In the genomic region with DNA sequence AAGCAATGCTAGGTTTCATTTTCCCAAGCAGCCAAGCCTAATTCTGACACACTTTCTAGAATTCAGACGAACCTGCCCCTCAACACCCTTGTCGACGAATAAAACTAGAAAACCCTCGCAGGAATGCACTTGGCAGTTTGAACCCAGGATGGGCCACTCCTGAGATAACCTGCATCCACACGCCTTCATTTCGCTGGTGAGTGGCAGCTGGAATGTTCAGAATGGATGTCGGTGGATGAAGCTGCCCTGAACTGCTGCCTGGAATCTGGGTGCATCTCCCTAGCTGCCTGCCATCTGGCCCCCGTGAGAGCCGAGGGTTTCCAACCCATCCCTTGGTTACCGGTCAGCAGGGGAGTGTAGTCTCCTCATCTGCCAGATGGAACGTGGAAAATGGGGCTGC, we compare ENCODE assay signal across 26 mouse cellular contexts. TPM values are rescaled to one million over a fixed set of nuclear protein-coding genes. Genes with fewer than 3 reads are reported as not detected.
A peak's percentile ranks its signal among the peaks of the same experiment; 100 is the strongest.
DNase-seq lines count a peak whose midpoint lies in the region; ATAC-seq and TF ChIP-seq lines count a peak whose summit lies in the region.
"Had no signal": no experiment of that assay in that cellular context is flagged by ENCODE, and none has a peak within 500 bp of the region (broad histone marks: within the 10 kb centered on the region; RNA-seq: fewer than 3 reads in every experiment).

No protein-coding gene starts in this region.

- no peak overlapping the region for H3K4me2 ChIP-seq in forebrain, embryonic 11.5 days (ENCODE audit: low read depth, low read length, severe bottlenecking)
- H3K4me2 ChIP-seq: heart, embryonic 15.5 days; hindbrain, embryonic 12.5 days; kidney, embryonic 15.5 days; limb, embryonic 12.5 days; liver, embryonic 15.5 days had no signal

- no peak for ATAC-seq in forebrain, embryonic 11.5 days (replicated peaks; ENCODE audit: low FRiP score)
- ATAC-seq: forebrain, embryonic 14.5 days; midbrain, embryonic 16.5 days; Patski had no signal

- no peak for TF ChIP-seq POLR2A in thymus, adult 2 months (IDR thresholded peaks at IDR 0.05; ENCODE audit: control insufficient read depth, extremely low read depth, insufficient read depth, low read length, poor library complexity)

- H3K36me3 ChIP-seq in forebrain, embryonic 10.5 days (replicated peaks), result peaks cover 95% of the 10 kb centered on the region
- no peaks in the 10 kb centered on the region; the same call in 1 of the 2 replicates for H3K36me3 ChIP-seq in forebrain, embryonic 11.5 days (ENCODE audit: control insufficient read depth, insufficient read depth, low read length)
- H3K36me3 ChIP-seq in embryonic facial prominence, embryonic 10.5 days (replicated peaks), result peaks cover 99% of the 10 kb centered on the region
- H3K36me3 ChIP-seq in thymus, adult 2 months (ENCODE audit: control insufficient read depth, insufficient read depth, low read length), result no peaks in the 10 kb centered on the region
- H3K36me3 ChIP-seq: G1E; liver, embryonic 15.5 days had no signal

- no peak overlapping the region for H3K4me3 ChIP-seq in forebrain, embryonic 10.5 days
- H3K4me3 ChIP-seq in forebrain, embryonic 11.5 days (ENCODE audit: low read depth, low read length), result no peak overlapping the region
- H3K4me3 ChIP-seq in embryonic facial prominence, embryonic 10.5 days, result no peak overlapping the region
- H3K4me3 ChIP-seq in thymus, adult 2 months (ENCODE audit: control insufficient read depth, insufficient read depth, low read length), result no peak overlapping the region
- H3K4me3 ChIP-seq: erythroblast, embryonic 14.5 days; heart, embryonic 10.5 days; heart, embryonic 15.5 days; hindbrain, embryonic 12.5 days; kidney, embryonic 15.5 days; layer of hippocampus, adult 2 months; left cerebral cortex, adult 2 months; limb, embryonic 12.5 days; liver, embryonic 15.5 days had no signal

- H3K27me3 ChIP-seq in forebrain, embryonic 10.5 days (ENCODE audit: poor library complexity, severe bottlenecking), result no peaks in the 10 kb centered on the region
- no peaks in the 10 kb centered on the region for H3K27me3 ChIP-seq in forebrain, embryonic 11.5 days (ENCODE audit: control insufficient read depth, insufficient read depth, low read length)
- no peaks in the 10 kb centered on the region for H3K27me3 ChIP-seq in embryonic facial prominence, embryonic 10.5 days (replicated peaks; ENCODE audit: low read depth, poor library complexity, severe bottlenecking)
- H3K27me3 ChIP-seq in thymus, adult 2 months (ENCODE audit: control insufficient read depth, insufficient read depth, low read length), result no peaks in the 10 kb centered on the region
- H3K27me3 ChIP-seq: heart, embryonic 15.5 days; hindbrain, embryonic 12.5 days; kidney, embryonic 15.5 days; limb, embryonic 12.5 days; liver, embryonic 15.5 days; Patski had no signal

- H3K9me3 ChIP-seq in forebrain, embryonic 10.5 days, result no peaks in the 10 kb centered on the region
- no peaks in the 10 kb centered on the region for H3K9me3 ChIP-seq in forebrain, embryonic 11.5 days (ENCODE audit: control insufficient read depth, low read length)
- no peaks in the 10 kb centered on the region for H3K9me3 ChIP-seq in embryonic facial prominence, embryonic 10.5 days
- H3K9me3 ChIP-seq: heart, embryonic 10.5 days; heart, embryonic 15.5 days; hindbrain, embryonic 12.5 days; kidney, embryonic 15.5 days; limb, embryonic 12.5 days; liver, embryonic 15.5 days had no signal

- 0 out of 2 replicates have a peak overlapping the region, but pooled peaks have one; percentile 3 for H3K27ac ChIP-seq in forebrain, embryonic 10.5 days
- H3K27ac ChIP-seq in forebrain, embryonic 11.5 days (ENCODE audit: low read depth, low read length), result no peak overlapping the region
- no peak overlapping the region for H3K27ac ChIP-seq in embryonic facial prominence, embryonic 10.5 days (replicated peaks)
- no peak overlapping the region for H3K27ac ChIP-seq in thymus, adult 2 months (ENCODE audit: control insufficient read depth, insufficient read depth, low read length)
- H3K27ac ChIP-seq: heart, embryonic 15.5 days; hindbrain, embryonic 12.5 days; kidney, embryonic 15.5 days; layer of hippocampus, adult 2 months; left cerebral cortex, adult 2 months; limb, embryonic 12.5 days; liver, embryonic 15.5 days had no signal

- H3K9ac ChIP-seq in forebrain, embryonic 11.5 days (ENCODE audit: low read length), result no peak overlapping the region
- H3K9ac ChIP-seq: heart, embryonic 15.5 days; hindbrain, embryonic 12.5 days; kidney, embryonic 15.5 days; limb, embryonic 12.5 days; liver, embryonic 15.5 days had no signal

- H3K4me1 ChIP-seq in forebrain, embryonic 10.5 days, result peaks cover 14% of the 10 kb centered on the region; the same call in 1 of the 2 replicates
- H3K4me1 ChIP-seq in forebrain, embryonic 11.5 days (replicated peaks; ENCODE audit: control insufficient read depth, insufficient read depth, low read length), result no peaks in the 10 kb centered on the region
- peaks cover 29% of the 10 kb centered on the region for H3K4me1 ChIP-seq in embryonic facial prominence, embryonic 10.5 days
- H3K4me1 ChIP-seq in thymus, adult 2 months (replicated peaks; ENCODE audit: control insufficient read depth, insufficient read depth, low read length), result peaks cover 13% of the 10 kb centered on the region
- H3K4me1 ChIP-seq: limb, embryonic 12.5 days; liver, embryonic 15.5 days had no signal

- no peak for TF ChIP-seq CTCF in thymus, adult 2 months (IDR thresholded peaks at IDR 0.05; ENCODE audit: borderline replicate concordance, control insufficient read depth, extremely low read depth, insufficient read depth, low read length, poor library complexity)

- 91% methylated on average over 11 of the region's 11 CpGs for WGBS in forebrain, embryonic 10.5 days
- WGBS in forebrain, embryonic 11.5 days, result 87% methylated on average over 11 of the region's 11 CpGs
- 85% methylated on average over 11 of the region's 11 CpGs for WGBS in embryonic facial prominence, embryonic 10.5 days
- WGBS in thymus, adult 2 months, result 80% methylated on average over 11 of the region's 11 CpGs

- DNase-seq in forebrain, embryonic 10.5 days (ENCODE audit: extremely low spot score, low spot score), result no peak
- DNase-seq in forebrain, embryonic 11.5 days (ENCODE audit: low spot score), result no peak
- DNase-seq in urinary bladder, postnatal 14 days (ENCODE audit: low spot score), result peak; percentile 35
- DNase-seq in urinary bladder, postnatal 10 days (ENCODE audit: low spot score), result no peak
- DNase-seq in lung, postnatal 36 days, result peak; percentile 53
- DNase-seq in embryonic facial prominence, embryonic 10.5 days (ENCODE audit: low spot score), result no peak
- DNase-seq in thymus, adult 2 months, result no peak
- DNase-seq: adrenal gland, postnatal 10 days; cerebellum, adult 11-12 months; cerebellum, adult 9-11 months; gastrocnemius, postnatal 14 days; right cerebral cortex, postnatal 25 days; spleen, adult 18-20 months had no signal

RNA-seq across cellular contexts. Expression of gene Sulf2, which starts 29.1 kb away (rescaled TPM):
- 71.1 and 73.6 TPM in 2 replicates for polyA plus RNA-seq in forebrain, embryonic 10.5 days (2016; fragmentation: Nextera tagmentation; extraction: Ambion mirVana)
- polyA plus RNA-seq in forebrain, embryonic 11.5 days (2014; fragmentation: Nextera tagmentation; extraction: Ambion mirVana), result 97.9 and 102 TPM in 2 replicates
- polyA plus RNA-seq in embryonic facial prominence, embryonic 10.5 days (2016; fragmentation: Nextera tagmentation; extraction: Ambion mirVana), result 115 and 131 TPM in 2 replicates
- polyA plus RNA-seq in thymus, adult 2 months (2012; rRNA removed), result 19.3 and 24.3 TPM in 2 replicates
- polyA plus RNA-seq: G1E had no signal

Comparison
In these comparisons a context has a peak if more than half of its experiments do, and no peak if none do; other contexts are left out.
1. DNase-seq: peak in urinary bladder, postnatal 14 days (single experiment) and lung, postnatal 36 days (single experiment); none in forebrain, embryonic 10.5 days (single experiment), forebrain, embryonic 11.5 days (single experiment), urinary bladder, postnatal 10 days (single experiment), embryonic facial prominence, embryonic 10.5 days (single experiment) and thymus, adult 2 months (single experiment).